Mouse (Mus musculus) C2C12 (cell line): Measurements from ENCODE around the gene Ripply1. TPM values are rescaled to one million over a fixed set of nuclear protein-coding genes. Genes with fewer than 3 reads are reported as not detected.

ENCODE experiments used
- H3K27me3 ChIP-seq: one replicate; pipeline ENCODE4 v1.6.1; 2011; ENCODE audit not compliant: control insufficient read depth, insufficient read depth, insufficient read length
- H3K36me3 ChIP-seq: one replicate; pipeline ENCODE4 v1.6.1; 2011; ENCODE audit not compliant: control insufficient read depth, insufficient read depth
- H3K4me3 ChIP-seq: one replicate; pipeline ENCODE4 v1.5.1; 2011; ENCODE audit warnings: mild to moderate bottlenecking, control low read depth; ENCODE audit not compliant: poor library complexity, insufficient read depth, severe bottlenecking
- H3K79me2 ChIP-seq: one replicate; pipeline ENCODE4 v1.6.1; 2011; ENCODE audit not compliant: control insufficient read depth, insufficient read depth
- H3K79me3 ChIP-seq: one replicate; pipeline ENCODE4 v1.6.1; 2011; ENCODE audit warnings: low read depth, control low read depth
- H3ac ChIP-seq: one replicate; pipeline ENCODE3; 2011; ENCODE audit warnings: low read depth; ENCODE audit not compliant: control insufficient read depth, insufficient read length
- CEBPB ChIP-seq: IDR thresholded peaks from one replicate; pipeline ENCODE4 v1.6.1; 2011; ENCODE audit warnings: low read depth, mild to moderate bottlenecking, control low read depth, moderate library complexity
- CTCF ChIP-seq: IDR thresholded peaks from one replicate; pipeline ENCODE4 v1.5.1; 2011; ENCODE audit not compliant: control insufficient read depth, insufficient read depth, insufficient read length
- FOSL1 ChIP-seq: IDR thresholded peaks from one replicate; pipeline ENCODE4 v1.8.0; 2011; ENCODE audit warnings: mild to moderate bottlenecking, low read length; ENCODE audit not compliant: poor library complexity, insufficient read depth, severe bottlenecking
- MAX ChIP-seq: IDR thresholded peaks from one replicate; pipeline ENCODE4 v1.6.1; 2011; ENCODE audit warnings: mild to moderate bottlenecking, control low read depth
- MYOD1 ChIP-seq: IDR thresholded peaks from one replicate; pipeline ENCODE4 v1.6.1; 2011; ENCODE audit warnings: low read depth; ENCODE audit not compliant: control insufficient read depth, insufficient read length
- MYOG ChIP-seq: IDR thresholded peaks from one replicate; pipeline ENCODE4 v1.6.1; 2011; ENCODE audit not compliant: control insufficient read depth, insufficient read length; ENCODE audit errors: extremely low read depth
- USF1 ChIP-seq: IDR thresholded peaks from one replicate; pipeline ENCODE4 v1.6.1; 2011; ENCODE audit warnings: low read depth, mild to moderate bottlenecking, control low read depth, moderate library complexity
- polyA plus RNA-seq: library from polyadenylated mRNA; unstranded; fragments of >200 nt; fragmentation: generic; extraction: Trizol; gene quantifications from one replicate; pipeline ENCODE4 v1.2.1, GENCODE M21; 2012; ENCODE audit warnings: missing spikeins

Gene Ripply1
- polyA plus RNA-seq, 1 experiment: not detected

DNA sequence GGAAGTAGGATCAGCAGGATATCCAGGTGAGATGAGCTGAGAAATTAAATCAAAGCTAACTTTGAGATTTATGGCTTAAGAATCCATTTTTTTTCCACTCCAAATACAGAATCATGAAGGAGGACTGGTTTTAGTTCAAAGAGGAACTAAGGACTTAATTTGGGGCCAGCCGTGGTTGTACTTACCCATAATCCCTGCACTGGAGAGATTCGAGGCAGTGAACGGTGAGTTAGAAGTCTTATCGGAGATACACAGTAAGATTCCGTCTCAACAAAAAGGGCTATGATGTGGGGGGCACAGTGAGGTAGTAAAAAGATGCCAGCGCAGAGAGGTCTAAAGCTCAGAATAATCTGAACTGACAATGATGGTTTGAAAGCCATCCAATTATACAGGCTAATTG, 13.9 kb upstream of the Ripply1 start:
- H3K36me3 ChIP-seq: no peaks in the 10 kb centered on the region
- H3ac ChIP-seq: no peak overlapping the region
- no peak for TF ChIP-seq MYOG
- no peak for TF ChIP-seq MAX
- no peak for TF ChIP-seq MYOD1
- TF ChIP-seq FOSL1: no peak
- TF ChIP-seq CTCF: no peak
- no peak for TF ChIP-seq CEBPB
- TF ChIP-seq USF1: no peak
- H3K79me2 ChIP-seq: no peaks in the 10 kb centered on the region
- H3K27me3 ChIP-seq: no peaks in the 10 kb centered on the region
- no peaks in the 10 kb centered on the region for H3K79me3 ChIP-seq
- no peak overlapping the region for H3K4me3 ChIP-seq

DNA sequence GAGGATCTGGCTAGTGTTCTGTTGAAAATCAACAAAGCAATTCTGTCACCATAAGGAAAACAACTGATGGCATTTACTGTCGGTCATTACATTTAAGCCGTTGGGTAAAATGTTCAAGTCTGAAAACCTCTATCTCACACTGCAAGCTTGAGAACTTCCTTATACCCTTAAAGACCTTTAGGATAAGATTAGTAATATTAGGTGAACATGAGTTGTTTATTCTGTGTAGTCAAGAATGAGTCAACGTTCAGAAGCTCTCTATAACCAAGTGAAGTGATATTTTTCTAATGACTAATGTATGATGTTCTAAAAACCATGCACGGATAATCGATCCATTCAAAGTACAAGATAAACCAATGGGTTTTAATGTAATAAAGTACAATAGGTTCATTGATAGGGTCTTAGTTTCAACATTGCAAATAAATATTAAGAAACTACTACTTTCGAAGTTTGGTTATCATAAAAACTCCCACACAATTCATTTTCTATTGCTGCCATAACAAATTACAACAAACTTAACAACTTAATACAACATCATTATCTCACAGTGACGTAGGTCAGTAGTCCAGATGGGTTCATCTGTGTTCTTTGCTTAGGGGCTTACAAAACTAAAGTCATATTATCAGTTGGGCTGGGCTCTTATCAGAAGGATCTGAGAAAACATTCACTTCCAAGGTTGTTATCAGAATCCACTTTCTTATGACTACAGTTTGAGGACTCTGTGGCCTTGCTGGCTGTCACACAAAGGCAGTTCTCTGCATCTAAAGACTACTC, 12.1 kb upstream of the Ripply1 start:
- H3K79me2 ChIP-seq: no peaks in the 10 kb centered on the region
- no peak for TF ChIP-seq MAX
- no peak for TF ChIP-seq CEBPB
- TF ChIP-seq FOSL1: no peak
- no peak for TF ChIP-seq MYOG
- TF ChIP-seq CTCF: no peak
- no peak for TF ChIP-seq MYOD1
- TF ChIP-seq USF1: no peak
- H3K27me3 ChIP-seq: no peaks in the 10 kb centered on the region
- no peak overlapping the region for H3ac ChIP-seq
- no peak overlapping the region for H3K4me3 ChIP-seq
- no peaks in the 10 kb centered on the region for H3K36me3 ChIP-seq
- H3K79me3 ChIP-seq: no peaks in the 10 kb centered on the region

DNA sequence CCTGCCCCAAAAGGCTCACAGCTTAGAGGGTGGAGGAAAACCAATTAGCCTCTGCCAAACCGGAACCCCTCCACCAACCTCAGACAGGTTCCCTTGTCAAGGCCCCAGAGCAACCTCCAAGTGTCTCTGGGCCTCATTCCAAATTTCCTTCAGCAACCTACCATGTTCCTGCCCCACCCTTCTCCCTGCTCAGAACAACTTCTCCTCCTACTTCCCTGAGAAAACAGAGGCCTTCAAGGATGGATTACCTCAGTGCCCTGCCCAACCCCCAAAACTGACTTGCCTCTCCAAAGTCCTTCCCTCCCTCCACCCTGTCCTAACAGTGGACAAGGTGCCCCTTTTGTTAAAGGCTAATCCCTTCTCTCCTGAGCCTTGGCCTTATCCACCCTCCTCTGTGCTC, 3.6 kb upstream of the Ripply1 start:
- H3K79me3 ChIP-seq: no peaks in the 10 kb centered on the region
- H3K4me3 ChIP-seq: no peak overlapping the region
- no peaks in the 10 kb centered on the region for H3K27me3 ChIP-seq
- no peaks in the 10 kb centered on the region for H3K79me2 ChIP-seq
- no peak overlapping the region for H3ac ChIP-seq
- H3K36me3 ChIP-seq: no peaks in the 10 kb centered on the region
- TF ChIP-seq USF1 (no peak), FOSL1 (no peak), CTCF (no peak), MYOG (no peak), MYOD1 (no peak), MAX (no peak), CEBPB (no peak)

DNA sequence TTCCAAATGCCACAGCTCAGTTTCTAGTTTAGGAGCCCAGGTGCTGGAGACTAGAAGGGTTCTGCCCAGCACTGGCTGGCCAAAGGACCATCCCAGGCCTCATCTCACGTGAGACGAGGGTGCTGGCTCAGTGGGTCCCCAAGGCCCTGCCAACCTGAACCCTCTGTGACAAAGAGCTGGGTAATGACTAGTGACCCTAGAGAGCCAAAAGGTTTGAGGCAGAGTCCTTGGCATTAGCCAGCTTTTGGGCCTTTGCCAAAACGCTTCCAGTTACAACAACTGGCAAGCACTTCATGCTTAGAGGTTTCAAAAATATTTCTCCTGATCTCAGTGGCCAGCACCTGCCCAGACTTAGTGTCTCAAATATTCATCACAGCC, 881 bp upstream of the Ripply1 start:
- no peak overlapping the region for H3ac ChIP-seq
- no peaks in the 10 kb centered on the region for H3K79me3 ChIP-seq
- H3K27me3 ChIP-seq: no peaks in the 10 kb centered on the region
- H3K4me3 ChIP-seq: no peak overlapping the region
- no peaks in the 10 kb centered on the region for H3K36me3 ChIP-seq
- H3K79me2 ChIP-seq: no peaks in the 10 kb centered on the region
- no peak for TF ChIP-seq FOSL1
- TF ChIP-seq USF1: no peak
- TF ChIP-seq MAX: no peak
- no peak for TF ChIP-seq MYOD1
- no peak for TF ChIP-seq CEBPB
- TF ChIP-seq MYOG: no peak
- TF ChIP-seq CTCF: no peak

GRCm38 (mm10) chrX:139781563-139781962, 590 bp downstream of the Ripply1 start:
- Histone ChIP-seq H3K79me2 (no peaks in the 10 kb centered on the region), H3K79me3 (no peaks in the 10 kb centered on the region), H3ac (no peak overlapping the region), H3K4me3 (no peak overlapping the region), H3K36me3 (no peaks in the 10 kb centered on the region), H3K27me3 (no peaks in the 10 kb centered on the region)
- TF ChIP-seq CTCF: no peak

DNA sequence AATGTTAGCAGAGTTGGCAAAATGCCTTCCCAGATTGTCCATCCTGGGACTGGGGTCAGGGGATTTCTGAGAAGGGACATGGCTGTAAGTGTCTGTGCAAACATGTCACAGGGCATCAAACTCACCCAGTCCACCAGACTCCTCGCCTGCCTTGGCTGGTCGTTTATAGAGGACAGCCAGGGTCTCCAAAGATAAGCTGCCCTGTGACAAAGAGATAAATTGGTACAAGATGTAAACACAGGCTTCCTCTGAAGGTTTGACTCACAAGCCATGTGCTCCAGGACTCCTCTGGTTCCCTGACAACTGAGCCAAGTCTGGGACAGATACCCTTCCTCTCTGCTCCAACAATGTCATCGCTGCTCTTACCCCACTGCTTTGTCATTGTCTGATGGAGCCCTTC, 1.2 kb downstream of the Ripply1 start:
- Histone ChIP-seq H3K36me3 (no peaks in the 10 kb centered on the region), H3K79me2 (no peaks in the 10 kb centered on the region), H3K79me3 (no peaks in the 10 kb centered on the region), H3ac (no peak overlapping the region), H3K4me3 (no peak overlapping the region), H3K27me3 (no peaks in the 10 kb centered on the region)
- TF ChIP-seq CEBPB (no peak), MYOD1 (no peak), MYOG (no peak), FOSL1 (no peak), MAX (no peak)
